Mouse (Mus musculus): ENCODE results near the gene Chrm3. TPM values are rescaled to one million over a fixed set of nuclear protein-coding genes. Genes with fewer than 3 reads are reported as not detected.
A peak's percentile ranks its signal among the peaks of the same experiment; 100 is the strongest.

The Chrm3 gene
- polyA plus RNA-seq, 3 experiments from 2014 or later = 0.14 to 0.67 (median 0.19) TPM

DNA sequence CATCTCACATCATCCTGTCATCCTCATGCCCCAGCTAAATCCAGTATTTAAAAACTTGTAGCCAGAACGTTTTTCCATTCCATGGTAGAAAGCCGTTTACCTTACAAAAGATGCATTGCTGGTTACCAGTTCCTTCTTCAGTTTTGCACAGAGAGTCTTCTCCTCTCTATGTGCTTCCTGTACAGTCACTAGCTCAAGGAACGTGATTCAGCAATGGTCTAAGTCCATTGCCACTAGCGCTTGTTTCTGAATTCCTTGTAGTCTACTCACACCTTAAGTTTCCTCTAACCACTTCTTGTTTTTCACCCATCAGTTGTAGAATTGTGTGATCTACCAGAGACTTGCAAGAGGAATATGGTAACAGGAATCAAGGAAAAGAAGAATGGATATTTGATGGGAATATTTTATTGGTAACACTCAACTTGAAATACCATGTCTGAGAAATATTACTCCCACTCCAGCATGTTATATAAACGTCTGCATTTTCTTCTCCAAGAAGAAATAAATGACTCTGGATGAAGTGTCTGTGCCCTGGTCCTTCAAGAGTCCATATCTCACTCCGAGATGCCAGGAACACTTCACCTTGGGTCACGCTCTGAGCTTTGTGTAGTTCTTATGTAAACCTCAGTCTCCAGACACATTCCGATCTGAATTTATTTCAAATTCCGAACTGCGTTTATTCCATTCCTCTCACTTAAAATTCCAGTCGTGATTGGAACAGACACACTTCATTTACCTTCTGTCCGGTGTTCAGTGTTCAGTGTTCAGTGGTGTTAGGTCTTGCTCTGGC is 293.6 kb downstream of the Chrm3 start:
- ATAC-seq = peak; percentile 10

DNA sequence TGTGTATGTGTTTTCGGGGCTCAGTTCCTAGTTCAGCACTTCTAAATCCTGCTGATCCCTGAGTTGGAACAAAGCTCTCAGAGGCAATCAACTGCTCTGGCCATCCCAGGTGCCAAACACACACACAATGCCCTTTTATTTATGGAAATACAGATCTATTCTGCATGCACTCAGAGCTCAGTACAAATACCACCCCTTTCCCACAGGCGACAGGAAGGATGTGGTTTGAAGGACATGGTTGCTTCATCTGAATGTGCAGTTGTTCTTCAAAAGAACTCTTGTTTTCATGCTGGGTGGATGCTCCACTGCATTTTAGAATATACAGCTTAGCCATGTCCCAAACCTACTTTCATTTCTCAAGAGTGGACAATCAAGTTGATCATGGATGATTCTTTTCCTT is 294.9 kb downstream of the Chrm3 start:
- peak; percentile 95 for ATAC-seq

DNA sequence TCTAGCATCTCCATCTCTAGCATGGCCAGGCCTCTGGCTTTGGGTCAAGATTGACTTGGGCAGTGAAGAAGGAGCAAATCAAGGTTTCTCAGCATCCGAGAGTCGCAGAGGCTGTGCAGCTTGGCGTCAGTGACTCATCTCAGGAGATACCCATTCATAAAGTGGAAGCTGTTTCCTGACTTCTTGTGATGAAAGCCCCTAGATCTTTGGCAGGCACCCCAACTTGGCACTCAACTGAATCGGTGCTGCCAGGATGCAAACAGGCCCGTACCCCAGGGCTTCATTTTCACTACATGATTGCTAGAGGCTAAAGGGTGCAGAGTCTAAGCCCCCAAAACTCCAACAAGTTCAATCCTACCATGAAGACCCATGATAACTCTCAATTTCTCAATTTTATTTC is 298.0 kb downstream of the Chrm3 start:
- ATAC-seq = peak; percentile 16

DNA sequence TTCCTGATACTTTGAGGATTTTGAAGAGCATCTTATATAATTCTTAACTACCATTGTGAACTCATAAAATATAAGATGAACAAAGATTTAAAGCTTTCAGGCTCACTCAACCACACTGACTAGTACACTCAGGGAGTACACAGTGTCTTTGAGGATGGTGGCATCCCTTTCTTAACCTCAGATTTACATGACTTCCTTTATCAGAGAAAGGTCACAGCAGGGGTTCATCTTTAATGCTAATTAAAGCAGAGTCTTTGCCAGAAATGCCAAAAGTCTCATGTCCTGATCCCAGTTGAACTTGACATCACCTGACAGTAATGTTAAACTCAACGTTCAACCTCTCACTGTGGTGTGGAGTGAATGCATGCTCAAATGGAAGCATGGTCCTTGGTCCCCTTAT is 301.7 kb downstream of the Chrm3 start:
- ATAC-seq = peak; percentile 79

DNA sequence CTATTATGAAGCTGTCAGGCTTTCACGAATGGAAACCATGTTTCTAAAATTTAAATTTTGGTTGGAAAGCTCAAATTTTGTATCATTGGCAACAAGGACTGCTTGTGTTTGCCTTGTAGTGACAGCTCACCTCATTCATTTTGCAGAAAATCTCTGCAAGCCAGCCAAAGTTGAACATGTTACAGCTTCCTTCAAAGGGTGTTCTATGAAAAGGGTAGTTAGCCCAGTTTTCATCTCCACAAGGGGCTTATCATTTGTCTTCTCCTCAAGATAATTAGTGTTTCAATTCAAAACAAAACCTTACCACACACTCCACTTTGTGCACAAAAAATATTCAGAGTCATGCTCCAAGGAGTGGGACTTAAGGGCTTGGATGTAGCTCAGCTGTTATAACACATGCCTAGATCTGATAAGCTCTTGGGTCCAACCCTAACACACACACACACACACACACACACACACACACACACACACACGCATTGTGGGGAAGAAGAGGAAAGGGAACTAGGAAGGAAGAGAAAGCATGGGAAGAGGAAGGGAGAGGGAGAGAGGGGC is 302.9 kb downstream of the Chrm3 start:
- ATAC-seq = no peak

DNA sequence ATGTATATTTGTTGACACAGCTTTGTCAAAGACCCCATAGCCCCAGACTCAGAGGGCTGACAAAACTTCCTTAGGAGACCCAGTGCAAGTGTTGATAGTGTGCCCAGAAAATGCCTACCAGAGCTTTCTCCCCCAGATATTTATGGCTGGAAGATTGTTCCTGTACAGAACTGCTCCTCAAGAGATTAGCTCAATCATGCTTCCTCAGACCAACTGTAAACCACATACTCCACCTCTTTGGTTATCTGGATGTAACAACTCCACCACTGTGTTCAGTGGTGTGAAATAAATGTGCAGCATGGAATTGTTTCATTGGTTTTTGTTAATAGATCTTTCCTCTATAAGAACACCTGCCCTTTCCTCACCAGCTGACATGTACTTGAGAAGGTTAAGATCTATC is 306.6 kb downstream of the Chrm3 start:
- no peak for ATAC-seq

DNA sequence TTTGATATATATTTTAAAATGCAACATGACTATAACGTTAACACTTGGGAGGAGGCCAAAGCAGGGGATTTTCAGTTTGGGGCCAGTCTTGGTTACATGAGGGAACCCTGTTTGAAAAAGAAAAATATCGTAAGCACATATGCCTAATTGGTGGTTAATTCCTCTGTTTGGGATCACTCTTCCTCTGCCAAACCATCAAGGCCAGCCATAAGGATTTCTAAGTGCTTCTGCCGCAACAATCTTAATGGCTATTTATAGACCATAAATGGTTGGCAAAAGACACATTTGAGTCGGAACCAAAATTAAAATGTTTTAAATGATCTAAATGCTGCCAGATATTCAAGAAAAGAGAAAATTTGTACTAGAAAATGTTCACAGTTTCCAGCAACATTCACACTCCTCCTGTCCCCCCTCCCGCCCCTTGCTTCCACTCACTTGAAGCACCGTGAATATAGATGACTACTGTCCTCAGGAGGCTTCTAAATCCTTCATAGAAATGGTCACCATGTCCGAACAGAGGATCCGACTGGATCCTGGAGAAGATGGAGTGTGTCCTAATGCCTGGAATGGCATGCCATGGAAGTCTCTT is 307.3 kb downstream of the Chrm3 start:
- ATAC-seq = no peak

DNA sequence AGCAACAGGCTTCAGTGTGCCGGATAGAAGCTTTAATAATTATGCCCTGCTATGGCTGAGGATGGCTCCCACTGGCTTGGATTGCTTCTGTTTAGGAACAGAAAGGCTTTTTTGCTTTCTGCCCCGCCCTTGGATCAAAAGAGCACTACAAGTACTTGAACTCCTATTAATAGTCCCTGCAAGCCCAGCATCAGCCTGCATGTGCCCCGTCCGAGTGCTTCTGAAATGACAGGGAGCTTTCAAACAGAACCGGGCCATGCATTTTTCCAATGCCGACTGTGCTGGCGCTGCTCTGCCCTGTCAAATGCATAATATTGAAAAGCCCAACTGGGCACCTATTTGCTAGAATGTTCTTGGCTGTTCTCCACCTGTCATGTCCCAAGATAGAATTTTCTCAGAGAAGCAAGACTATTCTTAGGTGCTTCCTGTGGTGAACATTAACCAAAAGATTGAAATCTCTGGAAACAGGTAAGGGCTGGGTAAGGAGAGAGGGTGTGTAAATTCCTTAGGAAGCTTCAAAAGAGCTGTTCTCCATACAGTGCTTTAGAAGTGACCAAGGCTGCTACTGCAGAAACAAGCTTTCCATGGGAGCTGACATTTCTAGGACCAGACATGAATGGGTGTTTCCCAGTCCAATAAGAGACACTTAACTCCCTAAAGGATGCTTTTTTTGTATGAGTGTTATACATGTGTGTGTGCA is 314.8 kb downstream of the Chrm3 start:
- no peak for ATAC-seq

DNA sequence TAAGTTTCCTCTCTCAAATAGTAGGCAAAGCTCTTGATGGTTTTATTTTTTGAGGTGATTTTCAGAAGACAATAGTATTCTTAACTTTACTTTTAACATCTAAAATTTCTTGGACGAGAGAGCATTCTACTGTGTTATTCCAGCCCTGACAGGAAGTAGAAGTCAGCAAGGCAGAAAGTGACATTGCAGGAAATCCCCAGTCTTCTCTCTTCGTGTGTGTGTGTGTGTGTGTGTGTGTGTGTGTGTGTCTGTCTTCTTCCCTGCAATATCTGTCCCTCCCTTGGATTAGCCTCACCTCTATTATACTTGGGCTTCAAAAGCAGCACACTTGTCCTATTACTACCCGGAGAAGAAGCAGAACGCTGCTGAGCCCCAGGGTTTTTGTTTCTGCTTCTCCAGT is 316.6 kb downstream of the Chrm3 start:
- peak; percentile 86 for ATAC-seq

DNA sequence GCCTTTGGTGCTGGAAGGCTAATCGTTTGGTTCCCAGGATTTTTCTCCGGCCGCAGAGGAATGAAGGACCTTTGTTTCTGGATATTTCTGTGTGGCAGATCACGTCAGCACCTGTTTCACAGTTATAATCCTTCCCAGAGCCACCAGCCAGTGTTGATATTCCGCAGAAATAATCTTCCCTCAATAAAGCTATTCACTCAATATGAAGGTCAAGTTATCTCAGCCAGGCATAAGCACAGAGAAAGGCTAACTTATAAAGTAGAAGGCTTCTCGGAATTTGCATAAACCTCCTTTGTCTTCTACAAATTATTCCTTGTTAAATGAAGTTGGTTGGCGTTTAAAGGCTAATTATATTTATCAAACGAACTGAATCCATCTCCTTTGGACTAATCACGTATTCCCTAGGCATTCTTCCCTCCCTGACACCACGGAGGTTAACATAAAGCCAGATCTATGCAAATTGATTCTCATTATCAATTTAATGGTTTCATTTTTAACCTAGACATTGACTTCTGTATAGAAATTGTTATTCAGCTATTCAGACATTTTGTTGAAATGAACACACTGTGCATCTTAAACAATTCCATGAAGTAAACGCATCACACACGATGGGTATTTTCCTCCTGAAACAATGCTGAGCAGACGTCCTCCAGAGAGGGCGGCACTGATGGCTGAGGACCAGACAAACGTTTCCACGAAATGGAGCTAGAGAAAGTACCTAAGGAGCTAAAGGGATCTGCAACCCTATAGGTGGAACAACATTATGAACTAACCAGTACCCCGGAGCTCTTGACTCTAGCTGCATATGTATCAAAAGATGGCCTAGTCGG is 326.9 kb downstream of the Chrm3 start:
- no peak for ATAC-seq

DNA sequence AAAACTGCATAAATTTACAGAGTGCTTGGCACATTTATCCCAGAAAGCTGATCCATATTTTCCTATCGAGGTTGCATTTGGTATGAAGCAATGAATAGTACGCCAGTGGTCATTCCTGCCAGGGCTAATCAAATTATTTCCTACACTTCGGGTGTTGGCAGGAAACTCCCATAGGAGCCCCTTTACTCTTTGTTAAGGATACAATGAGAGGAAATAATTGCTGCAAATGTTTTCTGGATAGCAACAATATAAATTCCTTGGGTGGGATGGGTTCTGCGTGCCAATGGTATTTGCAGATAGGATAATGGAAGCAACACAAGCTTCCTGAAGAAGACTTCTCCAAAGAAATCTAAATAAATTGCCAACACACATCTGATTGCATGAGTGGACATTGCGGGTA is 329.1 kb downstream of the Chrm3 start:
- ATAC-seq = no peak

DNA sequence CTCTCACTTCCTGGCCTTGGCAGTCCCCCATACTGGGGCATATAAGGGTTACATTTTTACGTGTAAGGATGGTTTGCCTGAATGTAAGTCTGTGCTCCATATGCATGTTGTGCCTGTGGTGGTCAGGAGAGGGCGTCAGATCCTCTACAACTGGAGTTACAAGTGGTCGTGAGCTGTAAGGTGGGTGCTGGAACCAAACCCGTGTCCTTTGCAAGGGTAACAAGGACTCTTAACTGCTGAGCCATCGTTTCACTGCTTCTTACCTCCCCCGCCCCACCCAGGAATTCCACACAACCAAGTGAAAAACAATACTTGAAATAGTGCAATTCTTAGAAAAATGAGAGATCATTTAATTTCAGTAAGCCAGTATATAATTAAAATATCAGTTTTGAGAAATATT is 330.7 kb downstream of the Chrm3 start:
- peak; percentile 21 for ATAC-seq

DNA sequence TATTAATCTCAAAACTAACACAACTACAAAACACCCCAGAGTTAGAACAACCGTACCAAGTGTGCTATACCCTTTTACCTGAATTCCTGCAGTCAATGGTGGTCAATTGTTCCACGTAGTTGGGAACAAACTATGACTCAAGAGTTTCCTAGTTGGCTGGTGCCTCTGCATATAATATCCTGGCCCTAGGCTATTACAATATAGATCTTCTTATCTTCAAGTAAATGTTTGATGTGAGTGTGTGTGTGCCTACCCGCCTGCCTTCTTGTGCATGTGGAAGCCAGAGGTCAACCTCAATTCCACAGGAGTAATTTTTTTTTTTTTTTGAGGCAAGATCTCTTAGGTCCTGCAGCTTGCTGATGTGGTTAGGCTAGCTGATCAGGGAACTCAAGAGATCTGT is 335.5 kb downstream of the Chrm3 start:
- no peak for ATAC-seq

DNA sequence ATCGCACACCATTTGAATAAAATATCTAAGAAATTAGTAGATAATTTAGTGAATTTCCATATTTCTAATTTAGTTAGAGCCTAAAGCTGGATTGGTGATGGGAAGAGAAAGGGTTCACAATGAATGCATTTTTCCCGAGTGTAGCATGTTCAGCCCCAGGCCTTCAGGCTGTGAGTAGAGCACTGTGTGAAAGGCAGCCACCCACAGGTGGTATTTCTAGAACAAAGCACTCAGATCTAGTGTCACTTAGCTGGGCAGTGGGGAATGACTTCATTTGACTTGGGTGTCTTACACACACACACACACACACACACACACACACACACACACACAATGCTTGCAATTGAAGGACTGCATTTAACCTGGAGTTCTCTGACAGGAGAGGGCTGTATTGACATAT is 337.5 kb downstream of the Chrm3 start:
- ATAC-seq = no peak

DNA sequence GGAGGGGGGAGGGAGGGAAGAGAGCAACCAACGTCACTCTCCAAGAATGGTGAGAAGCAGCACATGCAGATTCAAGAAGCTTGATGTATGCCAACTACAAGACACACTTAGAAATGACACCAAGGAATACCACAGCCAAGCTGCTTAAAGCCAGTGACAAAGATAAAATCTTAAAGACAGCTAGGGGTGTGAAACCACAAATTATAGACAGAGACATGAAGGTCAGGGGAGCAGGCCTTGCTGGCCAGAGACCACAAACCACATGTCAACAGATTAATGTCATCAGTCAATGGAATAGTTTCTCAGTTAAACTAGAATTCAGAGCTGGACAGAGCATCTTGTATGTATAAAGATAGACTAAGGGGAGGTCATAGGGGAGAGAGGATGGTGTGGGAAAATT is 341.4 kb downstream of the Chrm3 start:
- no peak for ATAC-seq

DNA sequence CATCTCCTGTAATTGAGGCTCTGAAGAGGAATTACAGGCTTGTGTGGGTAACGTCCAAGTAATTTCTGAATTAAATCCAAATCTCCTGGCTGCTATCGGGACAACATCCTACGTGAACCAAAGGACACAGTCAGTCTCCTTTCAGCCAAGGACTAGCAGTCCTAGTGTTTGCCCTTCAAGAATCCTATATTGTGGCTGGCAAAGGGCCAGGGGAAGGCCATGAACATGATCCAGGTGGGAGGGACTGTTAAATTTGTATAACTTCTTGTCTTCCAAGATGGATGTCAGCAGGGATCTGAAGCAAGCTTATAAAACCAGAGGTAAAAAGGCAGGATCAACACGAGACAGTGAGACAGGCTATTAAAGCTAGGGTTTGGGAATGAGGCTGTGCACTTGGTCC is 357.7 kb downstream of the Chrm3 start:
- no peak for ATAC-seq

DNA sequence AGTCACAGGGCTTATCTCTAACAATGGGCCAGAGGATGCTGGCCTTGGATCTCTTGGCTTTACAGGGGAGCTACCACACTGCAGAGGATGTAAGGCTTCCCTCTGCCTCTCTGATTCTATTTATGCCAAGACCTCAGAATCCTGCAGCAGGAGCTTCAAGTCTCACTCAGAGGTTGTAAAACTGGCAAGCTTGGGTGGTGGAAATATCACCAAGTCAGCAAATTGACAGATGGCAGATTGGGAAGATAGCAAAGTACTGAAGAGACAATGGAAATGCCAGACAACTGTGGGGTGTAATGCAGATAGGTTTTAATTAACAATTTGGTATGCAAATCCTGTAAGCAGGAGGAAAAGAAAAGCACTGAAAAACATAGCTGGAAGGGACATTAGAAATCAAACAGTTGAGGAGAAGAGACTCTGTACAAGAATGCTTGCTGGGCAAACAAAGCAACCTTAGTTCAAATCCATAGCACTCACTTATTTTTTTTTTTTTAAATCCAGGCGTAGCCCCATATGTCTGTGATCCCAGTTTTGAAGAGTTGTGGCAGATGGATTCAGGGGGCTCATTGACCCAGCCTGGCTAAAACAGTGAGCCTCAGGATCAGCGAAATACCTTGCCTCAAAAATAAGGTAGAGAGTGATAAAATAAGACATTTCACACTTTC is 362.9 kb downstream of the Chrm3 start:
- no peak for ATAC-seq

DNA sequence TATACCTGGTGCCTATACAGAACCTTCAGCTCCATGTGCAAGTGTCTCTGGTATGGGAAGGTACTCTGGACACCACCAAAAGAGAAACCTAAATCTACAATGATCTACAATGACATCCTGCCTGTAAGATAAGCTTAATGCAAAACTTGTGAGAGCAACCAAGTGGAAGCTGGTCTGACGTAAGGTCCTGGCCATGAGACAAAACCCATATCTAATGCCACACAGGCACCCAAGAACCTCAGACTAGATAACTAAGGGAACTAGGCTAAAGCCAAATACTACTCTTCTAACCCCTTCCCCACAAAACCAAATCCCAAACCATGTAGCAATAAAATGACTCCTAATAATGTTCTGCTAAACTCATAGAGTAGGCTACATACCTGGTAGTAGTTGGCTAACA is 364.8 kb downstream of the Chrm3 start:
- no peak for ATAC-seq

DNA sequence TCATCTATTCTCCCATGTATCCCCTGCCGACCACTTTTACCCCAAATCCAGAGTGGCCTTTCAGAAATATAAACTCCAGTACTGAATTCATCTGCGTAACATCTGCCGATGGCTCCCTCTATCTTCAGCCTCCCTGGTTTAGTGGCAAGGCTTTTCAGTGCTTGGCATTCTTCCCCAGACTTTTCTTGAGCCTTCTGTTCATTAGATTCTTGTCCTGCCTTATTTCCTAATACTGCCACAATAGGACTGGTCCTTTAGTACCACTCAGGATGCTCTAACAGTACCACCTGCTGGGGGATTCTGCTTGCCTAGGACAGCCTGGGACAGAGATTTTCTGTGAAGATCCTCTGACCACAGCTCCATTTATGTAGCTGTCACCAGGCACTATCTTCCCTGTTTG is 367.1 kb downstream of the Chrm3 start:
- no peak for ATAC-seq

DNA sequence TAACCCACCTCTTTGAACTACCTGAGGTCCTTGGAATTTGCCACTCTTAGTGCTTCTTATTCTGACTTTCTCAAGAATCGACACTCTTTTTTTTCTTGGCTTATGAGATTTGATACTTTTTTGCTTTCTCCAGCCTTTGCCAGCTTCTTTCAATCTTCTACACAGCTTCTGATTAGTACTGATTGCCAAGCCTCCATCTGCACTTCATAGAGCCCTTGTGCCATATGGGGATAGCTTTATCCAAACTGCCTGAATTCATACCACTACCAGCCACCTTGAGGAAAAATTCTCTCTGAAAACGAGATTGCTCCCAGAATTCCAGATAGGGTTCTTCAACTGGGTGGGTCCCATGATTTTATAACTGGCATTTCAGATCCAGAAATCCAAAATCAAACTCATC is 368.0 kb downstream of the Chrm3 start:
- no peak for ATAC-seq

DNA sequence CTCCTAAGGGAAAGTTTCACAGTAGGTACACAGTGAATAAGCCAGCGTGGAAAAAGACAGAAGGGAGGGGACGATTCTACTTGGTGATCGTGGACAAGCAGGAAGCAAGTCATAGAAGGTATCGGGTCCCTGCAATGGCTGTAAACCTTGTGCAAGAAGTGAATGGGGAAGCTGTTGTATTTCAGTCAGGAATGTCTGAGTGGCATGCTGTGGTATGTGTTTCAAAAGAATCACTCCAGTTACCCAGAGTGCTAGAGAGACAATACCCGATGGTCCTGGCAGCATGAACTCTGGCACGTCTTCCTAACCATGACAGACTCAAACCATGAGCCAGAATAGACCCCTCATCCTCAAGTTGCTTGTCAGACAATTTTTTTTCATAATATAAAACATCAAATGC is 375.0 kb downstream of the Chrm3 start:
- no peak for ATAC-seq

DNA sequence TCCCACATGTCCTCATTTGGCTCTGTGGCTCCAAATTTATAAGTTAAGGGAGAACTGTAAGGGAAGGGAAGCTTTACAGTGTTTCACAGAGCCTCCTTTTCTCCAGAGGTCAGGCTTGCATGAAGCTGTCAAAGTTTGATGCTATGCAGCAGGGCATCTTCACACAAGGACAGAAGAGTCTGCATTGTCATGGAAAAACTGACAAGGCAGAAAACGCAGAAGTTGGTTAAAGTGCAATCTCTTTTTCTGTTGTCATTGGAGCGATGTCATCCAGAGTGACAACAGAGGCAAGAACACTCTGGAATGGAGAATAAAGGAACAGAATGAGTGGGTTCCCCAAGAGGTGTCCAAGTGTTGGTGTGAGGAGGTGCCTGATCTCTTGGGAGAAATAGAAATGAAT is 377.4 kb downstream of the Chrm3 start:
- ATAC-seq = no peak

Measured in inflammation-experienced regulatory T-cells, adult 6 months (primary cell).